Comparison of ENCODE assay signal across 10 mouse cellular contexts in the genomic region with DNA sequence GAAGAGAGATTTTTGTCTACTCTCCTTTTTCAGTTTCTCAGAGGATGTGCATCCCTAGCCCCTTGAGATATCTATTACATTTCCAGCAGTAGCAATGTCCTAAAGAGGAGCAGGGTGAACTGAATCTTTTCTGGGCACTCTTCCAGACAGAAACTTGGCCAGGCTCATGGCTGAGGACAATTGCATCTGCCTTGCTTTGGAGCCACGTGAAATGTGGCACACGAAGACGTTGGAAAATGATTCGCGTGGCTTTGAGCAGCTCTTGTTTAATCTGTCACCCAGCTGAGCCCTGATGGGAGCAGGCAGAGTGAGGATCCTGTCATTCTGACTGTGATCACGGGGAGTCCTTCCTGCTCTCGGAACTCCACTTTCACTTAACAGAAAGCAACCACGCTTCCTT.
DNase-seq lines count a peak whose midpoint lies in the region; ATAC-seq lines count a peak whose summit lies in the region.
"Had no signal": no experiment of that assay in that cellular context is flagged by ENCODE, and none has a peak within 500 bp of the region (broad histone marks: within the 10 kb centered on the region; RNA-seq: fewer than 3 reads in every experiment).

No protein-coding gene starts in this region.

- intact Hi-C loops in left cerebral cortex, postnatal 4 days (cut with DNase I) = no loop called here

- peak; percentile 71 to 78 for DNase-seq in cerebellum, postnatal 14 days
- DNase-seq in cerebellum, adult 11 months = no peak
- peak; percentile 37 for DNase-seq in kidney, postnatal 10 days
- DNase-seq in kidney, adult 18-20 months = no peak
- DNase-seq in brain, embryonic 18.5 days (ENCODE audit: low read depth, low spot score) = peak; percentile 57
- DNase-seq in left cerebral cortex, postnatal 4 days = peak; percentile 76
- no peak for DNase-seq in ovary, postnatal 14 days (ENCODE audit: low spot score)
- DNase-seq: liver, postnatal 0 days had no signal

- ATAC-seq in activated CD4-positive, CD25-positive, alpha-beta regulatory T cell, adult 4 months = no peak
- ATAC-seq: liver, postnatal 0 days; Patski had no signal

Comparison
In these comparisons a context has a peak if more than half of its experiments do, and no peak if none do; other contexts are left out.
1. DNase-seq: peak in cerebellum, postnatal 14 days (2 of 2), kidney, postnatal 10 days (single experiment), brain, embryonic 18.5 days (single experiment) and left cerebral cortex, postnatal 4 days (single experiment); none in cerebellum, adult 11 months (single experiment), kidney, adult 18-20 months (single experiment) and ovary, postnatal 14 days (single experiment).